Mouse (Mus musculus): ENCODE results near the gene Rpl39.
"Not testable (repeated sequence)": the region's sequence is repeated elsewhere in the genome, so short reads cannot be mapped to it uniquely, and the experiment has no call there.

Gene Rpl39

GRCm38 (mm10) chrX:37084927-37085660 is at the start of gene Rpl39:
Gene Rpl39 (minus strand): TSS chrX:37085402.
- peak; percentile 91 to 96 for DNase-seq (ENCODE audit: inconsistent age in 2 of 2, low spot score in 1 of 2)

- peak; percentile 70 to 91 for DNase-seq (ENCODE audit: inconsistent age in 2 of 2, low spot score in 1 of 2)
Measured at GRCm38 (mm10) chrX:37126671-37127358, 41.6 kb upstream of the Rpl39 start, which contains the start of gene Nkap. Gene Nkap (plus strand): TSS chrX:37126795.

- DNase-seq (ENCODE audit: inconsistent age in 2 of 2, low spot score in 1 of 2): no peak
Measured at GRCm38 (mm10) chrX:37125511-37125910, 40.3 kb upstream of the Rpl39 start.

GRCm38 (mm10) chrX:37120212-37120611 is 35.0 kb upstream of the Rpl39 start:
- no peak for DNase-seq (ENCODE audit: inconsistent age in 2 of 2, low spot score in 1 of 2)

GRCm38 (mm10) chrX:37119585-37119984 is 34.4 kb upstream of the Rpl39 start:
- DNase-seq (ENCODE audit: inconsistent age in 2 of 2, low spot score in 1 of 2): no peak

GRCm38 (mm10) chrX:37117085-37117484 is 31.9 kb upstream of the Rpl39 start:
- no peak for DNase-seq (ENCODE audit: inconsistent age in 2 of 2, low spot score in 1 of 2)

- no peak for DNase-seq (ENCODE audit: inconsistent age in 2 of 2, low spot score in 1 of 2)
Measured at GRCm38 (mm10) chrX:37110881-37111193, 25.6 kb upstream of the Rpl39 start.

- peak; percentile 94 to 96 for DNase-seq (ENCODE audit: inconsistent age in 2 of 2, low spot score in 1 of 2)
Measured at GRCm38 (mm10) chrX:37110193-37110880, 25.1 kb upstream of the Rpl39 start, which contains the start of gene Upf3b. Gene Upf3b (minus strand): TSS chrX:37110322.

GRCm38 (mm10) chrX:37109526-37110192 is 24.5 kb upstream of the Rpl39 start:
- no peak for DNase-seq (ENCODE audit: inconsistent age in 2 of 2, low spot score in 1 of 2)

- no peak for DNase-seq (ENCODE audit: inconsistent age in 2 of 2, low spot score in 1 of 2)
Measured at GRCm38 (mm10) chrX:37103826-37104225, 18.6 kb upstream of the Rpl39 start.

- no peak for DNase-seq (ENCODE audit: inconsistent age in 2 of 2, low spot score in 1 of 2)
Measured at GRCm38 (mm10) chrX:37098681-37099080, 13.5 kb upstream of the Rpl39 start.

GRCm38 (mm10) chrX:37095106-37095768 is 10.0 kb upstream of the Rpl39 start:
- DNase-seq (ENCODE audit: inconsistent age in 2 of 2, low spot score in 1 of 2): no peak

GRCm38 (mm10) chrX:37091457-37091856 is 6.3 kb upstream of the Rpl39 start:
- no peak for DNase-seq (ENCODE audit: inconsistent age in 2 of 2, low spot score in 1 of 2)

GRCm38 (mm10) chrX:37088778-37089177 is 3.6 kb upstream of the Rpl39 start:
- DNase-seq (ENCODE audit: inconsistent age in 2 of 2, low spot score in 1 of 2): no peak

- no peak for DNase-seq (ENCODE audit: inconsistent age in 2 of 2, low spot score in 1 of 2)
Measured at GRCm38 (mm10) chrX:37085665-37086064, 463 bp upstream of the Rpl39 start.

GRCm38 (mm10) chrX:37084318-37084926 is 780 bp downstream of the Rpl39 start:
- peak; percentile 18 to 66 for DNase-seq (ENCODE audit: inconsistent age in 2 of 2, low spot score in 1 of 2)

- DNase-seq (ENCODE audit: inconsistent age in 2 of 2, low spot score in 1 of 2): no peak
Measured at GRCm38 (mm10) chrX:37081194-37081593, 4.0 kb downstream of the Rpl39 start.

GRCm38 (mm10) chrX:37080345-37080744 is 4.9 kb downstream of the Rpl39 start:
- not testable (repeated sequence) for DNase-seq (ENCODE audit: inconsistent age in 2 of 2, low spot score in 1 of 2)

GRCm38 (mm10) chrX:37076651-37077050 is 8.6 kb downstream of the Rpl39 start:
- no peak for DNase-seq (ENCODE audit: inconsistent age in 2 of 2, low spot score in 1 of 2)

GRCm38 (mm10) chrX:37074262-37074892 is 10.8 kb downstream of the Rpl39 start:
- peak; percentile 34 to 85 for DNase-seq (ENCODE audit: inconsistent age in 2 of 2, low spot score in 1 of 2)

Data from adrenal gland, adult (tissue).